Mouse (Mus musculus) heart, adult 9 months (tissue): ENCODE results near the gene Cdh22.

ENCODE experiments used
- DNase-seq, 2 experiments: peaks; one replicate each; pipeline ENCODE4 v3.0.0; 2022; ENCODE audit warnings: low spot score in 2 of 2

The Cdh22 gene

DNA sequence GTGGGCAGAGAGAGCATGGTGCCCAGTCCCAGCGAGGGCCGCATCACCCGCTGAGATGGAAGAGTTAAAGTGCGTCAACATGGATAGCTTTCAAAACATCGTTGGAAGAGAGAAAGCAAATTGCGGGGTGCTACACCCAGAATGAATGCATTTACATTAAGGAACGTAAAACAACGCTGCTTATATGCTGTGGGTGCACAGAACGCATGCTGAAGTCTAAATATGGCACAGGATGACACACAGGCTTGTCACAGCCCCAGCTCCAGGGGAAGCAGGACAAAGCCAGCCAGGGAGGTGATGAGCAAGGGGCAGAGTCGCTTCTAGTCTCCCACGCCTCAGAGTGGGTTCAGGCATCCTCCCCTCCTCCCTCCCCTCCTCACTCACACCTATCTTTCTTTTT, 27.0 kb downstream of the Cdh22 start:
- DNase-seq: no peak

GRCm38 (mm10) chr2:165207086-165207485, 27.6 kb downstream of the Cdh22 start:
- no peak for DNase-seq

DNA sequence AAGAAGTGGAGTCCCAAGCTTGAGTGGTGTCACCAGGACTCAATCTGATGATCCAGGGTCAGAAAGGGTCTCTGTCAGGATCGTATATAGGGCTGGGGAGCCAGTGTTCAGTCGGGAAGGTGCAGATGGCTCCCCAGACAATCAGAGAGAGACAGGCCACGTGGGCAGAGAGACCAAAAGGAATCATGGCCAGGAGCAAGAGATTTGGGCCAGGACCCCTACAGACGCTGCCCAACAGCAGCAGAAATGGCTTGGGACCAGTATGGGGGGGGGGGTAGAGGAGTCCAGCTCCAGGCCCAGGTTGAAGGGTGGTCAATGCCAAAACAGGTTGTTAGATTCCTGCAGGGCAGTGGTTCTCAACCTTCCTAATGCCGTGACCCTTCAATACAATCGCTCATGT, 29.2 kb downstream of the Cdh22 start:
- DNase-seq: no peak

- no peak for DNase-seq
Observed at GRCm38 (mm10) chr2:165204931-165205330, 29.7 kb downstream of the Cdh22 start.

DNA sequence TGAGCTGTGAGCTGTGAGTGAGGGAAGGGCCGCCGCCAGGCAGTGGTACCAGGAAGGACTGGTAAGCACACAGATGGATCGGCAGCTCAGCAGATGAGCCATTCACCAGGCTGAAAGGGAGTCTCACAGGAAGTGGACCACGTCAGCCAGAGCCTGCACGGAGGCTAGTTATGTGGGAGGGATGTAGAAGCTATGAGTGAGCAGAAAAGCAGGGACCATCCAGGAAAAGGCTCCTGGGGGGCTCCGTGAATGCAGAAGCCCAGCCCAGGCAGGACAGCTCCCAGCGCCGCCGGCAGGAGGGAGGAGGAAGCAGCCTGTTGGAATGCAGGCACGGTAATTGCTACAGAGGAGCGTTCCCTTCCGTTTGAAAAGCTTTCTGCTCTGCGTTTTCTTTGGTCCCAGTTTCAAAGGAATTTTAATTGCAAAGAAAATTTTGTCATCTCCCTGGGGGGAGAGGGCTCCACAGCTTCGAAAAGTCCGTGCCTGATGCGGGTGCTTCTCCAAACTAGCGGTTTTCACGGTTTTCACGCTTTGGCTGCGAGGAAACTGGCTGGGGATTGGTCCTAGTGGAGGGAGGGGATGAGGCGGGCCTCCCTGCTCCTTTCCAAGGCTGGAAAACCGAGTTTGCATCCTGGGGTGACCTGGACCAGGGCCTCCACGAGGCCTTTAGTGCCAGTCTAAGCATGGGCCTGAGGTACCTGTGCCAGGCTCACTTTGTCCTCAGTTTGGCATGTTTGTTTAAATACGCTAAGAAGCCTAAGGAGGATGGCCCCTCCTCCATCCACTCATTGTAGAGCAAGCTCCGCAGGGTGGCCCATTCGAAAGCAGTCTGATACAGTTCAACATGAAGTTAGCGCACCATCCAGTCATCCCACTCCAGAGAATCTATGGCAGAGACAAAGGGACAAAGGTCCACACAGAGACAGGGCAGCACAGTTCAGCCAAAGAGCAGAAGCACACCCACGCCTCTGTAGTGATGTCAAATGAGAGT, 32.6 kb downstream of the Cdh22 start:
- DNase-seq: no peak

DNA sequence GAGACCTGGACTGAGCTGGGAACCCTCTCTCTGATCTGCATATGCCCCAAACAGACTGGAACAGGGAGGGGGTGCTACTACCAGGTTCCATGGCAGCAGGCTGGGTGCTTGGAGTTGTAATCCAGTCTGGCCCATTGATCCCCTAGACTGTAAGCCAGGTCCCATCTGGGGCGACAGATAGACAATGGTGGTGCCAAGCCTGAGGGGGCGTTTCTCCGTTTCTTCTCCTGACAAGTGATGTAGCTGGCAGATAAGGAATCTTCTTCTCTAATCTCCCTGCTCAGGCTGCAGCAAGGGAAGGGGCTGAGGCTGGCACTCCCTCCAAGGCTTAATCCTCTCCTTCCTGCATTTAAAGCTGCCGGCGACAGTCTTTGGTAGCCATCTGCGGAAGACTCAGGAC, 37.1 kb downstream of the Cdh22 start:
- no peak for DNase-seq

DNA sequence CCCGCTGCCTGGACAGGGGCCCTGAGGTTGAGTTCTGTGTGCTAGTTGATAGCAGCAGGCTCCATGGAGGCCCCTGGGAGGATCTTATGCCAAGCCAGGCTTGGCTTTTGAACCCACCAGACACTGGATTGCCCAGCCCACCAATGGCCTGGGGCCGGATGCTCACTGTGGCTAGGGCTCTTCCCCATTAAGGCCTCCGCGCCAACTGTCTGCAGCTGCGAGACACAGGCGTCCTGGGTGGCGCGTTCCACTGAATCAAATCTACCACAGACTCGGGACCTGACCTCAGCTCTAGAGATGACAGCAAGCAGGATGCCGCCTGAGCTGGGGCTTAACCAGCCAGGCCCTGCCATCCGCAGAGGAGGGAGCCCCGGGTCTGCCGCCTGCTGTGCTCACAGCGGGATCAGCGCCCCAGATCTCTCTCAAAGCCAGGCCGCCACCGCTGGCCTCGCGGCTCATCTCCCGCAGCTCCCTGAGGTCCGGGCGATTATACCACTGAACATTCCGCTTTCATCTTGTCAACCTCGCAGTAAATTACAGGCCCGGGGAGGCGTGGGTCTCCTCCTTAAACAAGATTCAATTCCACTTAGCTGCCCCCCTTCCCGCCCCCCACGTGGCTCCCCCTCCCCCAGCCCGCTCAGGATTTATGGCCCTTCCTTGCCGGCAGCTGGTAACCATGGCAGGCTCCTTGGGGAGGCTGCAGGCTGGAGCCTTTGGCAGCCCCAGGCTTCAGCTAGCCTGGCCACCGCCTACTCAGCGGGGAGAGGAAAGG, 39.1 kb downstream of the Cdh22 start:
- no peak for DNase-seq

DNA sequence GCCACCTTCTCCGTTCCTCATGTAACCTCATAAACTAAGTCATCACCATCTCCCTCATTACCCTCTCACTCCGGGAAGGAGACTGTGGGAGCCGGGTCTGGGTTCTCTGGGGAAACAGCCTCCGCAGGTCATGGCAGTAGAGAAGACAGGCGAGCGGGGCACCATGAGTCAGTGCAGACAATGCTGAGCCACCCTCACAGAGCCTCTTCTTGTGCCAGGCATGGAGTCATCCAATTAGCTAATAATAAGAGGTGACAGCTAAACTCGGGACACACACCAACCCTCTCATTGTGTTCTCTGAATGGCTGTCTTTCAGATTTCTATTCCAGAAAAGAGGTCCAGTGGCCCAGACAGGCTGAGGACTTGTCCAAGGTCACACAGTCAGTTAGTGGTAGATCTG, 43.2 kb downstream of the Cdh22 start:
- DNase-seq: no peak

GRCm38 (mm10) chr2:165189546-165189945, 45.1 kb downstream of the Cdh22 start:
- no peak for DNase-seq

DNA sequence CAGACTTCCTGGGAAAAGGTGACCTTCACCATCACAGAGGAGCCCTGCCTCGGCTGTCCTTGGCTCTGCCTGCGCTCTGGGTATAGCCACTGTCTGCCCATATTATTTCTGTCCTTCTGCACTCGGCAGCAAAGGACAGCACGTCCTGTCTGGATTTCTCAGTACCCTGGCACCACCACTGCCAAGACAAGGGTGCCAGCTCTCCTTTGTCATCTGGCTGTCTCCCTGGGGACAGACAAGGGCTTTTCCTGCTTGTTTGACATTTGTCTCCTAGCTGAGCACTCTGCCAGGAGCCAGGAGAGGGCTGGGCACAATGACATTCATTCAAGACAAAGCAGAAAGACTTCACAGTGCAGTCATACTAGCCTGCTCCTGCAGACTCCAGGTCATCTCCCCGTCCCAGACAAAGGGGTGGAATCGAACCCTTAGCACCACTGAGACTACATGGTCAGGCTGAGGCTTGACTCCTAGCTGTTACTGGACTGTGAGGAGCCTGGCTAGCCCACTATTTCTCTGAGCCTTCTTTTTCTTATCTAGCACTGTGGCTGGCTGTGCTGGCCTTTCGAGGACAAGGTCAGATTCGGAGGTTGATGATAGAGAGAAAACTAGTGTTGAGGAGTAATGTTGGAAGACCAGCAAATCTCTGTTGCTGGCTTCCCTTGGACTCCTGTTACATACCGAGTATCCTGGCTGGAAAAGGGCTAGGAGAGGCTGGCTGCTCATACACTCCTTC, 46.8 kb downstream of the Cdh22 start:
- DNase-seq: peak; percentile 52 to 65

DNA sequence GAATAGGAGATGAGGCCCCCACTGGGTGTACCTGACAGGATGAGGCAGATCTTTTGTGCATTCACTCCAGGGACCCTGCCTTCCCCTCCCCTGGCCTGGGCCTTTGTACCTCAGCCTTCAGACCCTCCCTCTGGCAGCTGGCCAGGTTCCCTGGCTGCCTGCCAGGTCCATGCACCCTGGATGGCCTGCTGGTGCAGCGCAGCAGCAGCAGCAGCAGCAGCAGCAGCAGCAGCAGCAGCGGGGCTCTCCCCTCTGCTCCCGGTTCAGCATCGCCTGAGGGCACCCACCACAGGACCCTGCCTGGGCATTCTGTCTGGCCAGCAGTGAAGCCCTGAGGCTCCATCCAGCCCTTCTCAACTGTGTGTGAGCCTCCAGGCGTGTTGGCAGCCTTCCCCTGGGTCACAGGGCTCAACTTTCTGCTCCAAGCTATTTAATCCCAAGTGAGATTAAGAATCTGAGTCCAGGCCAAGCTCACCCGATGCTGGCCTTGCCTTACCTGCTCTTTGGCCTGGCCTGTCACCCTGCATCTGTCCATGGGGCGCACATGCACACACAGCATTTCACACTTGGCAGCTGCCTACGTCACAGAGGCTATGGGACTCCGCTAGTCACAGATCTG, 50.5 kb downstream of the Cdh22 start:
- peak; percentile 8 to 22 for DNase-seq

- no peak for DNase-seq
Observed at GRCm38 (mm10) chr2:165182085-165182976, 52.3 kb downstream of the Cdh22 start.

- DNase-seq: no peak
Observed at GRCm38 (mm10) chr2:165179231-165179630, 55.4 kb downstream of the Cdh22 start.

- DNase-seq: no peak
Observed at GRCm38 (mm10) chr2:165176965-165177364, 57.7 kb downstream of the Cdh22 start.

DNA sequence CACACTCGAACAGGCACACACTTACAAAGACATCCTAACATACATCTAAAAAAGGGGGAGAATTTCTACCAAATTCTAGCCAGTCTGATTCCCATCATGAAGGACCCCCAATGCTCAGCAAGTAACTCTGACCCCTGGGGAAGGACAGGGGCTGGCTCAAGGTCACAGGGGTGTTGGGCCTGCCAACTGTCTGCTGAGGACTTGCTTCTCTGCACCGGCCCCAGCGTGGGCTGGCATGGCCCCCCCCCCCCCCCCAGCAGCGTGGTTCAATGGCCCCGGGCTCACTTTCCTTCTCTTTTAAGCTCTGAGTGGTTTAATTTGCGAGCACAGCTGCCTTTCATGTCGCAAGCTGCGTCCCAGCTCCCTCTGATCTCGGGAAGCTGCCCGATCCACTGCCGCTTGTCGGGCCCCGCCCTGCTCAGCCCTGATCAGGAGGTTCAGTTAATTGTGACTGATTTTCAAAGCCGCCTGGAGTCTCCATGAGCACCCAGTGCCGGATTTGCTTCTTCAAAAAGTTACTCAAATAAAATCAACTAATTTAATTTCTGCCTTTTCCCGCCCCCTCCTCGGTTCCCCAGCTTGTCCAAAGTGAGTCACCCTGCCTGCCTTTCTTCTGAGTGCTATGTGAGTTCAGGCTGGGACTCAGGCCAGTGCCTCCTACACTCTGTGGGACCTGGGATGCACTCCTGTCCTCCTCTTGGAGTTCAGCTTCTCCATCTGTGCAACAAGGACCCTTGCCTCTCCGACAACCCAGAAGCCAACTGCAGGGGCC, 67.8 kb downstream of the Cdh22 start:
- peak in 1 of 2 experiments; percentile 11 for DNase-seq

GRCm38 (mm10) chr2:165162221-165162620, 72.4 kb downstream of the Cdh22 start:
- no peak for DNase-seq

GRCm38 (mm10) chr2:165160466-165160865, 74.2 kb downstream of the Cdh22 start:
- no peak for DNase-seq

GRCm38 (mm10) chr2:165159055-165159688, 75.5 kb downstream of the Cdh22 start:
- peak in 1 of 2 experiments; percentile 14 for DNase-seq

DNA sequence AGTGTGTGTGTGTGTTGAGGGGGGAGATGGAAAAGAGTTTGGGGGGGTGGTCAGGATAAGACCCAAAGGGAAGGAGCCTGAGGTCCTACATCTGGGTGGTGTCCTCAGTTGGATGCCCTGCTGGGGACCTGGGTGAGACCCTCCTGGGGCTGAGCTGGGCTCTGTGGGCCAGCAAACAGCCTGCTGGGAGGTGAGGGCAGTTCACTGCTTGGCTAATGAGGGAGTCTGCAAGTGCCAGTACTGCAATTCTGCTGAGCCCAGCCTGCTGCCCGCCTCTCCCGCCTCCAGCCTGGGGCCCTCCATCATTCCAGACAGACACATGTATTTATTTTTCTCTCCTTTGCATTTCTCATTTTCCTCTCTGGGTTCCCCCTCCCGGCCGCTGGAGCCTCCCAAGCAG, 76.3 kb downstream of the Cdh22 start:
- no peak for DNase-seq
